In the genomic region with DNA sequence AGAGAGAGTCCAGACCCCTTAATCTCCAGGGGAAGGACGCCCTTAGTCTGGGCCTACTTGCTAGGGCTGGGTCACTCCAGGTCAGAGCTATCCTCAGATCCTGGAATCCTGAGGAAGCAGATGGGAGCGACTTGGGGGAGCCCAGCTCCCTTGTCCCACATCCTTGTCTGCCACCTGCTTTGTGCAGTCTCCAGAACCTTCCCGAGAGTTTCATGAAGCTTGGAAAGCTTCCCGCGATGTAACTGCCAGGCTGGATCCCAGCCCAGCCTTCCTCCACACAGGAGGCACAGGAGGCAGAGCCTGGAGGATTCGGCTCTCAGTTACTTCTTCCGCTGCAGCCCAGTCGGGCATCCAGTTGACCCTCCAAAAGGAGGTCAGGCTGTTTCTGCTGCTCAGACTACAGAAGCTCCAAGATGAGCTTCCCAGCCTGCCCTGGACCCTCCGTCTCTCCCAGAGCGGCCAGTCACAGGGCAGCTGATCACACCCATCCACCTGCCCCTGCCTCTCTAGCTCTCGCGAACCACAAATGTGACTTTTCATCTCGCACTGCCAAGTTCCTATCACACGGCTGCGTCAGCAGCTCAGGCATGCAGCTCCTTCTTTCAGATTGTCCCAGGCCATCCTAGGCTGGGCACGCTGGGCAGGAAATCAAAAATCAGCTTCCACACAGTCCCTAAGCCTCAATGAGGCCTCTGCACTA, we compare ENCODE assay signal across 9 mouse cellular contexts. TPM values are rescaled to one million over a fixed set of nuclear protein-coding genes. Genes with fewer than 3 reads are reported as not detected.
DNase-seq lines count a peak whose midpoint lies in the region; ATAC-seq lines count a peak whose summit lies in the region.
"Had no signal": no experiment of that assay in that cellular context is flagged by ENCODE, and none has a peak within 500 bp of the region (broad histone marks: within the 10 kb centered on the region; RNA-seq: fewer than 3 reads in every experiment).

No protein-coding gene starts in this region.

- no peak overlapping the region for H3K4me2 ChIP-seq in limb, embryonic 15.5 days

- DNase-seq in kidney, postnatal 14 days: peak; percentile 29
- DNase-seq in kidney, adult 9 months: no peak
- DNase-seq in cerebellum, postnatal 36 days: peak; percentile 94 to 96
- DNase-seq in heart, postnatal 14 days: peak; percentile 40 to 45
- no peak for DNase-seq in thymus, postnatal 36 days
- DNase-seq in lung, postnatal 36 days: no peak
- DNase-seq in urinary bladder, adult 2 months (ENCODE audit: low spot score): no peak

- ATAC-seq in limb, embryonic 15.5 days (ENCODE audit: insufficient number of reproducible peaks, low FRiP score, low TSS enrichment, low read depth): 0 out of 2 replicates have a peak, but pooled peaks have one; percentile 26

- peak overlapping the region; percentile 54; the same call in 1 of the 2 replicates for H3K27ac ChIP-seq in limb, embryonic 15.5 days

- 0 out of 2 replicates have a peak, but pooled peaks cover 6% of the 10 kb centered on the region for H3K4me1 ChIP-seq in limb, embryonic 15.5 days

- H3K36me3 ChIP-seq in limb, embryonic 15.5 days: no peaks in the 10 kb centered on the region

- intact Hi-C loops in heart, postnatal 14 days (cut with DNase I): no loop called here

- no peak overlapping the region for H3K9ac ChIP-seq in limb, embryonic 15.5 days

- no peak overlapping the region for H3K4me3 ChIP-seq in limb, embryonic 15.5 days

- no peaks in the 10 kb centered on the region; the same call in 1 of the 2 replicates for H3K9me3 ChIP-seq in limb, embryonic 15.5 days

- WGBS in limb, embryonic 15.5 days: 60% methylated on average over 16 of the region's 16 CpGs

- H3K27me3 ChIP-seq in limb, embryonic 15.5 days: peaks cover 22% of the 10 kb centered on the region

RNA-seq across cellular contexts. Expression of gene Irgc1, which starts 22.5 kb away (rescaled TPM):
- total RNA-seq in heart, postnatal 14 days (2021): not detected
- 0.17 TPM in 1 of 2 replicates, not detected in the other for polyA plus RNA-seq in limb, embryonic 15.5 days (2015; fragmentation: Nextera tagmentation; extraction: Ambion mirVana)
- polyA plus RNA-seq in urinary bladder, adult 2 months (2012; rRNA removed): 0.03 TPM in 1 of 2 replicates, not detected in the other

RNA-seq across cellular contexts. Expression of gene Smg9, which starts 30.1 kb away (rescaled TPM):
- 10 to 100 TPM in 1 of 2 experiments, 1 to 10 TPM in 1; 9.4 to 10.2 TPM for total RNA-seq in heart, postnatal 14 days (2021)
- polyA plus RNA-seq in limb, embryonic 15.5 days (2015; fragmentation: Nextera tagmentation; extraction: Ambion mirVana): 23.2 and 23.6 TPM in 2 replicates
- 37.6 and 37.7 TPM in 2 replicates for polyA plus RNA-seq in urinary bladder, adult 2 months (2012; rRNA removed)

RNA-seq across cellular contexts. Expression of gene Plaur, which starts 32.7 kb away (rescaled TPM):
- total RNA-seq in heart, postnatal 14 days (2021): 1 to 10 TPM; 3.5 to 4.0 TPM
- 8.1 and 10.1 TPM in 2 replicates for polyA plus RNA-seq in limb, embryonic 15.5 days (2015; fragmentation: Nextera tagmentation; extraction: Ambion mirVana)
- 18.8 and 28.9 TPM in 2 replicates for polyA plus RNA-seq in urinary bladder, adult 2 months (2012; rRNA removed)

RNA-seq across cellular contexts. Expression of gene Cadm4, which starts 52.3 kb away (rescaled TPM):
- 10 to 100 TPM; 14.3 to 14.7 TPM for total RNA-seq in heart, postnatal 14 days (2021)
- polyA plus RNA-seq in limb, embryonic 15.5 days (2015; fragmentation: Nextera tagmentation; extraction: Ambion mirVana): 5.0 and 6.3 TPM in 2 replicates
- polyA plus RNA-seq in urinary bladder, adult 2 months (2012; rRNA removed): 10.0 and 19.2 TPM in 2 replicates
- total RNA-seq: G1E had no signal

RNA-seq across cellular contexts. Expression of gene Kcnn4, which starts 59.5 kb away (rescaled TPM):
- 1 to 10 TPM; 1.0 to 3.3 TPM for total RNA-seq in heart, postnatal 14 days (2021)
- 3.0 and 3.4 TPM in 2 replicates for polyA plus RNA-seq in limb, embryonic 15.5 days (2015; fragmentation: Nextera tagmentation; extraction: Ambion mirVana)
- polyA plus RNA-seq in urinary bladder, adult 2 months (2012; rRNA removed): 47.4 and 50.6 TPM in 2 replicates

Comparison
In these comparisons a context has a peak if more than half of its experiments do, and no peak if none do; other contexts are left out.
1. DNase-seq: peak in kidney, postnatal 14 days (single experiment), cerebellum, postnatal 36 days (2 of 2) and heart, postnatal 14 days (2 of 2); none in kidney, adult 9 months (single experiment), thymus, postnatal 36 days (0 of 2), lung, postnatal 36 days (single experiment) and urinary bladder, adult 2 months (single experiment).